Mouse (Mus musculus) hindbrain, embryonic 14.5 days (tissue): ENCODE results near the gene Smarcd2. TPM values are rescaled to one million over a fixed set of nuclear protein-coding genes. Genes with fewer than 3 reads are reported as not detected.

ENCODE experiments used
- ATAC-seq: fragments of 200-750 bp; cut with Nextera tagmentation; 2 replicates; pipeline ENCODE4 v1.8.0; 2017; ENCODE audit warnings: moderate number of reproducible peaks, mild to moderate bottlenecking, moderate TSS enrichment, moderate library complexity; ENCODE audit not compliant: low FRiP score
- DNase-seq: peaks from one replicate; pipeline ENCODE4 v3.0.0-alpha.2; 2015; ENCODE audit warnings: low spot score
- H3K27ac ChIP-seq: fragments of 300-500 bp; sonication (generic); 2 replicates; pipeline ENCODE4 v1.5.1; 2014; ENCODE audit warnings: mild to moderate bottlenecking, moderate library complexity
- H3K27me3 ChIP-seq: fragments of 300-500 bp; sonication (generic); 2 replicates; pipeline ENCODE4 v1.6.1; 2014; ENCODE audit warnings: mild to moderate bottlenecking, low read length, mixed read lengths; ENCODE audit not compliant: control insufficient read depth, insufficient read depth
- H3K36me3 ChIP-seq: fragments of 300-500 bp; sonication (generic); replicated peaks from 2 replicates; pipeline ENCODE4 v1.6.1; 2014; ENCODE audit not compliant: control insufficient read depth, insufficient read depth
- H3K4me1 ChIP-seq: fragments of 300-500 bp; sonication (generic); replicated peaks from 2 replicates; pipeline ENCODE4 v1.6.1; 2014; ENCODE audit warnings: antibody characterized with exemption, low read length, mixed read lengths; ENCODE audit not compliant: control insufficient read depth, insufficient read depth
- H3K4me2 ChIP-seq: fragments of 300-500 bp; sonication (generic); replicated peaks from 2 replicates; pipeline ENCODE4 v1.6.1; 2014; ENCODE audit warnings: mild to moderate bottlenecking, moderate library complexity
- H3K4me3 ChIP-seq: fragments of 300-500 bp; sonication (generic); replicated peaks from 2 replicates; pipeline ENCODE4 v1.5.1; 2014; ENCODE audit warnings: mild to moderate bottlenecking, low read length
- H3K9ac ChIP-seq: fragments of 300-500 bp; sonication (generic); 2 replicates; pipeline ENCODE4 v1.6.1; 2014
- H3K9me3 ChIP-seq: fragments of 300-500 bp; sonication (generic); 2 replicates; pipeline ENCODE4 v1.6.1; 2016; ENCODE audit warnings: low read length; ENCODE audit not compliant: control insufficient read depth
- WGBS: fragments of 180-500 bp; shearing (Covaris S2); extraction: QIAGEN DNeasy Blood & Tissue Kit; methylation state at CpG from one replicate; pipeline ENCODE4 v1.1.7; 2014; 5-methylcytosine and 5-hydroxymethylcytosine counted together
- polyA plus RNA-seq: library from polyadenylated mRNA; unstranded; fragments of >200 nt; fragmentation: Nextera tagmentation; extraction: Ambion mirVana; gene quantifications from 2 replicates; pipeline ENCODE4 v1.2.1, GENCODE M21; 2014

Smarcd2 gene
- polyA plus RNA-seq, 1 experiment from 2014 or later, result 16.8 TPM

GRCm38 (mm10) chr11:106271131-106271793 is 1.5 kb downstream of the Smarcd2 start:
- no peaks in the 10 kb centered on the region for H3K9me3 ChIP-seq
- peak overlapping the region; percentile 80 for H3K4me2 ChIP-seq
- peaks cover 29% of the 10 kb centered on the region for H3K4me1 ChIP-seq
- DNase-seq (no peak), ATAC-seq (no peak)
- no peaks in the 10 kb centered on the region for H3K27me3 ChIP-seq
- H3K4me3 ChIP-seq, result peak overlapping the region; percentile 87
- H3K27ac ChIP-seq, result peak overlapping the region; percentile 83; the same call in 1 of the 2 replicates
- H3K36me3 ChIP-seq, result peaks cover 8% of the 10 kb centered on the region
- WGBS, result 48% methylated on average over 5 of the region's 5 CpGs
- H3K9ac ChIP-seq, result peak overlapping the region; percentile 94

DNA sequence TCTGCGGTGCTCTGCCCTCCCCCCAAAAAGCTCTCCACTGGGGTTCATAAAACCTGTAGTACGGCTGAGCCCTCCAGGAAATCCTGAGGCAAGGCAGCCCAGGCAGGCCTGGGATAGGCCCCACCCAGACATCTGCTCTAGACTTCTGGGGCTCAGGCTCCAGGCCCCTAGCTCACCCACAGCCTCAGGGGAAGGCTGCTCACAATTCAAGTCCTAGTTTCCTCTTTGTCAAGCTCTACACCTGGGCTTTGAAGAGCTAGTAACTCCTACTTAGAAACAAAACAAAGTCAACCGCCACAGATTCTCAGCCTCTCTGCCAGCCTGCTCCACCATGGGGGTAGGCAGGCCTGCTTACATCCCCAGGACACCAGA is 3.7 kb downstream of the Smarcd2 start:
- peak overlapping the region; percentile 0; the same call in 1 of the 2 replicates for H3K9ac ChIP-seq

GRCm38 (mm10) chr11:106268326-106269059 is 4.3 kb downstream of the Smarcd2 start:
- ATAC-seq (no peak), DNase-seq (no peak)
- Histone ChIP-seq H3K27ac (peak overlapping the region; percentile 71), H3K36me3 (peaks cover 36% of the 10 kb centered on the region), H3K9me3 (no peaks in the 10 kb centered on the region), H3K27me3 (no peaks in the 10 kb centered on the region), H3K4me3 (no peak overlapping the region), H3K4me1 (peaks cover 29% of the 10 kb centered on the region), H3K4me2 (peak overlapping the region; percentile 13), H3K9ac (peak overlapping the region; percentile 0; the same call in 1 of the 2 replicates)
- WGBS, result 38% methylated on average over 8 of the region's 8 CpGs

More for the DNA sequence above, 3.7 kb downstream of the Smarcd2 start:
- peaks cover 29% of the 10 kb centered on the region for H3K4me1 ChIP-seq
- ATAC-seq (no peak), DNase-seq (no peak)
- H3K4me2 ChIP-seq, result no peak overlapping the region; the same call in 1 of the 2 replicates
- H3K27me3 ChIP-seq, result no peaks in the 10 kb centered on the region
- H3K36me3 ChIP-seq, result peaks cover 31% of the 10 kb centered on the region
- 31% methylated on average over 3 of the region's 3 CpGs for WGBS
- no peaks in the 10 kb centered on the region for H3K9me3 ChIP-seq
- H3K4me3 ChIP-seq, result no peak overlapping the region
- peak overlapping the region; percentile 71 for H3K27ac ChIP-seq

GRCm38 (mm10) chr11:106267871-106268270 is 4.9 kb downstream of the Smarcd2 start:
- Histone ChIP-seq H3K9me3 (no peaks in the 10 kb centered on the region), H3K36me3 (peaks cover 42% of the 10 kb centered on the region), H3K27me3 (no peaks in the 10 kb centered on the region), H3K4me3 (no peak overlapping the region), H3K27ac (peak overlapping the region; percentile 71), H3K4me1 (peaks cover 29% of the 10 kb centered on the region), H3K4me2 (peak overlapping the region; percentile 13), H3K9ac (no peak overlapping the region)
- DNase-seq (no peak), ATAC-seq (no peak)
- 46% methylated on average over 5 of the region's 5 CpGs for WGBS

GRCm38 (mm10) chr11:106267311-106267852 is 5.4 kb downstream of the Smarcd2 start:
- no peak for ATAC-seq
- Histone ChIP-seq H3K4me1 (peaks cover 29% of the 10 kb centered on the region), H3K9me3 (no peaks in the 10 kb centered on the region), H3K4me2 (peak overlapping the region; percentile 13), H3K27me3 (no peaks in the 10 kb centered on the region), H3K27ac (peak overlapping the region; percentile 71), H3K9ac (no peak overlapping the region), H3K36me3 (peaks cover 47% of the 10 kb centered on the region), H3K4me3 (no peak overlapping the region)
- 69% methylated on average over 15 of the region's 15 CpGs for WGBS
- DNase-seq, result no peak

DNA sequence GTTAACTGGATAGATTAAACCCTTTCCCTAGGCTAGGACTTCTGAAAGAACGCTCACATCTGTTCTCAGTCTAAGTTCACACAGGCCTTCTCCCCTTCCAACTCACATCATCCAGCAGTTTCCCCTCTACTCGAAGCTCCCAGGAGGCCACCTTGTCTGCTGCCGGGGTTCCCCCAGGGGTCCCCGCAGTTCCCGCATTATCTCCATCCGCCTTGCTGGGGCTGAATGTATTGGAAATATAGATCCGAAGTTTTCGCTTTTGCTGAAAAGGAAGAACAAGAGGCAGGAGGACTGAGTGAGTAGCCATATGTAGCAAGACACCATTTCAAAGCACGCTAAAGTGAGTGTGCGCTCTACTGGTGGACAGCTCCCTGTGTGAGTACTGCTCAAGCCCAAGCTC is 6.3 kb downstream of the Smarcd2 start:
- H3K4me1 ChIP-seq, result peaks cover 25% of the 10 kb centered on the region
- no peak overlapping the region for H3K27ac ChIP-seq
- ATAC-seq (no peak), DNase-seq (no peak)
- H3K36me3 ChIP-seq, result peaks cover 57% of the 10 kb centered on the region
- no peak overlapping the region for H3K4me3 ChIP-seq
- no peak overlapping the region for H3K9ac ChIP-seq
- no peaks in the 10 kb centered on the region for H3K27me3 ChIP-seq
- no peaks in the 10 kb centered on the region for H3K9me3 ChIP-seq
- WGBS, result 90% methylated on average over 10 of the region's 10 CpGs
- no peak overlapping the region for H3K4me2 ChIP-seq

GRCm38 (mm10) chr11:106265570-106265969 is 7.2 kb downstream of the Smarcd2 start:
- H3K4me1 ChIP-seq, result peaks cover 20% of the 10 kb centered on the region
- no peak overlapping the region for H3K9ac ChIP-seq
- H3K36me3 ChIP-seq, result peaks cover 65% of the 10 kb centered on the region
- DNase-seq (no peak), ATAC-seq (no peak)
- WGBS, result 97% methylated on average over 4 of the region's 4 CpGs
- no peak overlapping the region for H3K4me2 ChIP-seq
- no peaks in the 10 kb centered on the region for H3K27me3 ChIP-seq
- H3K9me3 ChIP-seq, result no peaks in the 10 kb centered on the region
- H3K4me3 ChIP-seq, result no peak overlapping the region
- no peak overlapping the region for H3K27ac ChIP-seq

GRCm38 (mm10) chr11:106264988-106265387 is 7.8 kb downstream of the Smarcd2 start:
- H3K4me1 ChIP-seq, result peaks cover 20% of the 10 kb centered on the region
- DNase-seq, result no peak
- no peak overlapping the region for H3K4me3 ChIP-seq
- H3K4me2 ChIP-seq, result no peak overlapping the region
- ATAC-seq, result no peak
- H3K27me3 ChIP-seq, result no peaks in the 10 kb centered on the region
- WGBS, result 94% methylated on average over 15 of the region's 15 CpGs
- no peak overlapping the region for H3K9ac ChIP-seq
- H3K36me3 ChIP-seq, result peaks cover 67% of the 10 kb centered on the region
- H3K9me3 ChIP-seq, result no peaks in the 10 kb centered on the region
- H3K27ac ChIP-seq, result no peak overlapping the region

DNA sequence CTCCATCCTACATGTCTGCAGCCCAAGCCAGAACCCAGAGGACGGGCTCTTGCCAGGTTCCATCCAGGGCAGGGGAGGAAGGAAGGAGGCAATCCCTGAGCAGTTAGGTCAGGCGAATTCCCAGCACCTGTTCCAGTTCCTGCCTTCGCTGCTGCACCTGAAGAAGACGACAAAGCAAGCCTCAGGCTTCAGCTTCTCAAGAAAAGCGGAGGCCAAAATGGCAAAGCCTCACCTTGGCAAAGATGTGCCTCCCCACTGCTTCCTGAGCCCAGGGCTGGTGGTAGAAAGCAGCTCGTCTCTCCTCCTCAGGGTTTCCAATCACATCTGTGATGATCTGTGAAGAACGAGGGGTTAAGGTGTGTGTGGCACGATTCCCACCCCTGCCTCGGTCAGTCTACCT is 8.8 kb downstream of the Smarcd2 start:
- Histone ChIP-seq H3K27me3 (no peaks in the 10 kb centered on the region), H3K9me3 (no peaks in the 10 kb centered on the region), H3K4me1 (peaks cover 16% of the 10 kb centered on the region), H3K4me2 (no peak overlapping the region), H3K36me3 (peaks cover 74% of the 10 kb centered on the region), H3K9ac (no peak overlapping the region), H3K27ac (no peak overlapping the region), H3K4me3 (no peak overlapping the region)
- ATAC-seq (no peak), DNase-seq (no peak)
- 90% methylated on average over 9 of the region's 9 CpGs for WGBS
